Mouse (Mus musculus): ENCODE measurements around the gene Syt16.

The Syt16 gene

DNA sequence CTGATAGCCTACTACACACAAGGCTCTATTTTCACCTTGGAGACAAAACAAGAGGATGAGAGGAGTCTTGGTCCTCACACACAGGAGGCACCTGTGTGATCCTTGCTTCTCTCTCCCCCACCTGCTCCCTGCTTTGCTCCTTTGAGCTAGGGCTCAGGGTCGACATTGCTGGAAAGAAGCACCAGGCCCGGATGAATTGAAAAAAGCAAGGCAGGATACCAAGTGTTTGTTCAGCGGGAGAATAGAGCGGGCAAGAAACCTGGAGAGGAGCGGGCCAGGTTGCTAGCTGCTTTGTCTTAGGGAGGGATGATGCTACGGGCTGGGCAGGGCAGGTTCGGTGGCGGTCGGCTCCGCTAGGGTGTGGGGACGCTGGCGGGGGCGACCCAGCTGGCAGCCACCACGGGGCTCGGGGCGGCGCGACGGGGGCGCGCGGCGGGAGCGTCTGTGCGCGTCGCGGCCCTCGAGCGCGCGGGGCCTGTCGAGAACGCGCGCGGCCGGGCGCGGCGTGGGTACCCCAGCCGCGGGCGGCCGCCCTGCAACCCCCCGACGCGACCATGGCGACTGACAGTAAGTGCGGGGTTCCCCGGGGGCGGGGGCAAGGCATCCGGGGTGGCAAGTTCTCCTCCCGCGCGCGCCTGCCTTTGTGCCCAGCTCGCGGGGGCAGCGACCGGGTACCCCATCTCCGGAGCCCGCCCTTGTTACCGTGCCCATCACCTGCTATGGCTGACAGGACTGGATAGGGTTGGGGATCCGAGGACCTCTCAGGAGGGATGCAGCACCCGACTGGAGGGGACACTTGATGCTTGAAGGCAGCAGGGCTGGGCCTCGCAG lies at the start of gene Syt16:
Gene Syt16 (plus strand): TSS at position 365 of the 831 bp plus-strand sequence.
- no peak for DNase-seq (ENCODE audit: low spot score)

DNA sequence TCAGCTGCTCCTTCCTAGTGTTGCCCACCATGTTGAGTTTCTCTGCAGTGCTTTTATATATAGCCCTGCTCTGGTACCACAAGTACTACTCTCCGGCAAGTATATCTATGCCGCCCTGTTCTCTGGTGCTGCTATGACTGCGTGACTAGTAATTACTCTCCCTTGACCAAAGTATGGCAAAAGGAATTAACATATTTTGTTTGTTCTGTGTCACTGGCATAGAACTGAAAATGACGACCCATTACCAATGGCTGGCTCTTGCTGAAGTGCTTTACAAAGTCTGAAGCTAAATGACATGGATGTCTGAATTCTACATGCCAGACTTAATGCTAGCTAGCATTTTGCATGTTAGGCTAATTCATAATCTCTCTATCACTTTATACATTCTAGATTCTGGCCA lies 49.0 kb upstream of the Syt16 start:
- DNase-seq (ENCODE audit: low spot score) = no peak

DNA sequence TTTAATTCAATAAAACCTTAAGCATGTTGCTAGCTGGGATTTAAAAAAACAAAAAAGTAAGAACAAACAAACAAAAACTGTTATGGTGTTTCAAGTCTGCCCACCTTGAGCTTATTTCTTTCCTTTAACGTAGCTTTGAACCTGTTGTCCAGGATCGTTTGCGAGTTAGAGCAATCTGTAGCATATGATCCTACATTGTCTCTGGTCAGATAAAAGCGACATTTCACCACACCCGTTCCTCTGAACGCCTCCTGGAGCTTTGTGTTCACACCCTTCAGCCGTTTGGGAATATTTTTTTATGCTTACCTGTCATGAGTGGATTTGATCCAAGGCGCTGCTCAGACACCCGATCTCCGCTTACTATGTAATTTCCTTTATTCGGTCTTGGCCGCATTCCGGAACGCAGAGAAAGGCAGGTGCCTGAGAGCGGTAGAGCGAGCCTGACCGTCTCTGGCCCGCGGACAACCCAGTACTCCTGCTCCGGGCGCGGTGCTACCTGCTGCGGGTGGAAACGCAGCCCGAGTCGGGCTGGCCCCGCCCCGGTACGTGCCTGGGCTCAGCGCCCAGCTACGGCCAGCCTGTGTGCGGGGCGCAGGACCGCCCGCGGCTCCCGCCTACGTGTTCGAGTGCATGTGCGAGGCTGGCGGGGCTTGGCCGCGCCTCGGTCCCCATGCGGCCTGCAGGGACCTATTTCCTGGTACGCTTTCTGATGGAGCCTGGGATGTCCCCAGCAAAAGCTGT lies 48.0 kb upstream of the Syt16 start:
- DNase-seq (ENCODE audit: low spot score) = no peak

DNA sequence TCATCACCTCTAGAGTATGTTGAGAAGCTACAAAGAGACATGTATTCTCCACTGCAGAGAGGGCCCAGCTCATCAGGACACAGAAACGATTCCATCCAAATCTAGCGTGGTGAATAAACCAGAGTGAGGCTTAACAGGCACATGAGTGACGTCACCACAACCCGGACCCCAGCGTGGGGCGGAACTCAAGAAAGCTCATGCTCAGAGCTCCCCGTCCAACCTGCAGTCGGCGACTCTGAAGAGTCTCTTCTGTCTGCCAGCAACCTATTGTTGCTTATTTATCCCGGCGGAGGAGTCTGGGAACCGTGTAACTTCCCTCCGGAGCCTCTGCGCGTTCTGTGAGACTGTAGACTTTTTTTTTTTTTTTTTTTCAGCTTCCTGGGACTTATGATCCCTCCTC lies 44.6 kb upstream of the Syt16 start:
- peak; percentile 34 for DNase-seq (ENCODE audit: low spot score)

- DNase-seq (ENCODE audit: low spot score) = peak; percentile 45
These were observed 43.9 kb upstream of the Syt16 start for GRCm38 (mm10) chr12:73953420-73954186.

DNA sequence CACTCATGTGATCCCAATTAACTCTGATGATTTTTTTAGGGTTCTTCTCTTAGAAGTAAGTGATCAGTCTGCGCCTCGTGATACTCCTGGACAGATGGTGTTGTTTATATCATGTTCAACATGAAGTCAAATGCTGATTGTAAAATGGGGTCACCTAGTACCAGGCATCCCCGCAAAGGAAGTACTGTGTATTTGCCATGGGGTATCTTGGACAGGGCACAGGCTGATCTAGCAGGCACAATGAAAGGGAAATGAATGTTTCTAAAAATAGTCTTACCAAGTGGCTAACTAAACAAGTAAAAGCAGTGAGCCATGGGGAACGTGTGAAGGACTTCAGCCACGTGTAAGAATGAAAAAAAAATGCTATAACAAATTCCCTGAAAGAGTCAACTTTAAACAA lies 42.7 kb upstream of the Syt16 start:
- no peak for DNase-seq (ENCODE audit: low spot score)

DNA sequence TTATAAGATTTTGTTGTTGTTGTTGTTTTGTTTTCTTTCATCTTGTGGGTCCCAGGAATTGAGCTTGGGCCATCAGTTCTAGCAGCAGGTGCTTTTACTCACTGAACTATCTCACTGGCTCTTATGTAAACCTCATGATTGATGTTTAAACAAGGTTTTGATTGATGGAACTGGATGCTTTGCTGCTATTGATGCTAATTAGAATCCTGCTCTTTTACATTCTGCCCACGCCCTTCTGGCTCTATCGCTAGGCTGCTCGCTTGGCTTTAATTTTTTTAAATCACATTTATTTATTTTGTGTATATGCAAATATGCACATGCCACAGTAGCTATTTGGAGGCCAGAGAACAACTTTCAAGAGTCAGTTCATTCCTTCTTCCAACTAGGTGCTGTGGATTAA lies 39.8 kb upstream of the Syt16 start:
- no peak for DNase-seq (ENCODE audit: low spot score)

DNA sequence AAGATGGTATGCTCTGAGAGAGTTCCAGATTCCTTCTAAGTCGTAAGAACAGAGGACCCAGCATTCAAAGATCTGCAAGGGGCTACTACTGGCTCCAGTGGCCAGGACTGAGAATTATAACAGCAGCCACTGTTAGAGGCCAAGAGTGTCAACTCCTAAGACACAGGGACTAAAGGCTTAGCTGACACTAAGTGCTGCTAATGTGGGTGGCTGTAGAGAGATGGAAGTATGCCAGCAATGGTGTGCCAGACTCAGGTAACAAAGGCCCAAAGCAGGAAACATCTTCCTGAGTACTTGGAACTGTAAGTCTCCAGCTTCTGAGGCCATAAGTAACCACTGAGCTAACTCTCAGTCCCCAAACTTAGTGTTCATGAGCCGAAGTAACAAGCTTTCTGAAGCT lies 38.6 kb upstream of the Syt16 start:
- DNase-seq (ENCODE audit: low spot score) = no peak

- peak; percentile 97 for DNase-seq (ENCODE audit: low spot score)
These were observed 32.9 kb upstream of the Syt16 start, which contains the start of gene Snapc1 for GRCm38 (mm10) chr12:73964291-73965281. Gene Snapc1 (plus strand): TSS chr12:73964481.

DNA sequence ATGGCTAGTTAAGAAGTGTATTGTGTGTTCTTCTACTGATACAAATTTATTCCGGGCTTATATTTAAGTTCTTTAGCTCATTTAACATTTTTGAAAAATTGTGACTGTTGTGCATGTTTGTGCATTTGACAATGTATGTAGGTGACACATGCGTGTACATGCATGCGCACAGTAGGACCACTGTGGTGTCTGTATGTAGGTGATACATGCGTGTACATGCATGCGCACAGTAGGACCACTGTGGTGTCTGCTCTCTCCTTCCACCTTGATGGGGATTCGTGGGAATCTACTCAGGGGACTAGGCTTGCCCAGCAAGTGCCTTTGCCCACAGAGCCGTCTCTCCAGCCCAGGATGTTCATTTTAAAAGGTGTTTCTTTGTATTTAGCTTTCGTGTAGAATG lies 28.3 kb upstream of the Syt16 start:
- no peak for DNase-seq (ENCODE audit: low spot score)

DNA sequence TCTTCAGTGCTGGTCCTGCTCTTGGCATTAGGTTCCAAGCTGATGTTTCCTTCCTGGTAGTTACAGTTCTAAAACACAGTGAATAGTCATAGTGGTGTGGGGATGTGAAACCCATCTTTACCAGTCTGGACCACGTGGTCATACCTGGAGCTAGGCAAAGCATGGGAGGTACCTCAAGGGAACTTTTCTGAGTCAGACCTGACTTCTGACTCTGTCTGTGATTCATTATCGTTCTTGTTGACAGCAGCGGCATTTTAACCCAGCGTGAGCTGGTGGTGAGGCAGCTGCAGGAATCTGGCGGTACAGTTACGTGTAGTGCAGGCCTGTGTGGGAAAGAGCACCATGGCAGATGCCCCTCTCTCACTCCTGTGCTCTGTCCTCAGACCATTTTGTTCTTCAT lies 22.9 kb upstream of the Syt16 start:
- DNase-seq (ENCODE audit: low spot score) = no peak

- DNase-seq (ENCODE audit: low spot score) = no peak
These were observed 19.3 kb upstream of the Syt16 start for GRCm38 (mm10) chr12:73978144-73978543.

DNA sequence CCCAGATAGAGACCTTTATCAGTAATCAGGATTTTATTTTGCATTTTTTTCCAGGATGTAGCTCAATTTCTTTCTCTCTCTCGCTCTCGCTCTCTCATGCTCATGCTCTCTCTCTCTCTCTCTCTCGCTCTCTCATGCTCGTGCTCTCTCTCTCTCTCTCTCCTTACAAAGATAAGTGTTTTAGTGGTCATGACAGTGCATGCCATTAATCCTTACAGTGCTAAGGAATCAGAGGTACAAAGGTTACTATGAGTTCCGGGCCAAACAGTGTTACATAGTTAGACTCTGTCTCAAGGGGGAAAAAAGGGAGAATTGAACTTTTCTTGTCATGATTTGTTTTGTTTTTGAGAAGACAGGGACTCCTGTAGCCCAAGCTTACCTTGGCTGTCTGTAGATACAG lies 17.8 kb upstream of the Syt16 start:
- DNase-seq (ENCODE audit: low spot score) = no peak

GRCm38 (mm10) chr12:73982533-73982932 lies 14.9 kb upstream of the Syt16 start:
- no peak for DNase-seq (ENCODE audit: low spot score)

GRCm38 (mm10) chr12:73986299-73986698 lies 11.2 kb upstream of the Syt16 start:
- no peak for DNase-seq (ENCODE audit: low spot score)

GRCm38 (mm10) chr12:73988393-73989008 lies 9.0 kb upstream of the Syt16 start:
- DNase-seq (ENCODE audit: low spot score) = no peak

DNA sequence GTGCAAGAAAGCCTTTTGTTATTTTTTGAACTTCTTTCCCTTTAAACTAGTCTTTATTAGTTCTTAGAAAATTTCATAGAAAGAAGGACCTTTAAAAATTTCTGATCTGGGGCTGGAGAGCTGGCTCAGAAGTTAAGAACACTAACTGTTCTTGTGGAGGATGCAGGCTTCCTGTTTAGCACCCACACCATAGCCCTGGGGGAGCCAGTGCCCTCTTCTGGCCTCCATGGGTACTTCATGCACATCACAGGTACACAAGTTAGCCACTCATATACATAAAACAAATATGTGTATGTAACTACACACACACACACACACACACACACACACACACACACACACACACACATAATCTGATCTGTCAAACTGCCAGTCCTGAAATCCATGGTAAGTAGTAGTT lies 7.9 kb upstream of the Syt16 start:
- DNase-seq (ENCODE audit: low spot score) = peak; percentile 22

DNA sequence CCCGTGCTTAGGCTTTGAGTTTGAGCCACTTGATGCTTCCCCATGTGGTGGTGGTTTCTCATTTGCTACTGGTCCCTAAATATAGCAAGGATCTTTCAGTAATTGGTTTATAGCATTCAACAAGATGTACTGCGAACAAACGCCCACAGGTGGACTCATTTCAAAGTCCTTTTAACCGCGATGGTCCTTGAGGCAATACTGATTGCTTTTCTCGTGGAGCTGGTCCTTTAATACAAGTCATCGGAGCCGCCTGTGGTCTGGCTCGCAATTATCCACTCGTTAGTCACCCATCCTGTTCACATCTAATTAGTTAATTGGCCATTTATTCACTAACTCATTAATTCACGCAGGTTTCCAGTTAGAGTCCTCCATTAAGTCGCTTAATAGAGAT lies 560 bp upstream of the Syt16 start:
- no peak for DNase-seq (ENCODE audit: low spot score)

DNA sequence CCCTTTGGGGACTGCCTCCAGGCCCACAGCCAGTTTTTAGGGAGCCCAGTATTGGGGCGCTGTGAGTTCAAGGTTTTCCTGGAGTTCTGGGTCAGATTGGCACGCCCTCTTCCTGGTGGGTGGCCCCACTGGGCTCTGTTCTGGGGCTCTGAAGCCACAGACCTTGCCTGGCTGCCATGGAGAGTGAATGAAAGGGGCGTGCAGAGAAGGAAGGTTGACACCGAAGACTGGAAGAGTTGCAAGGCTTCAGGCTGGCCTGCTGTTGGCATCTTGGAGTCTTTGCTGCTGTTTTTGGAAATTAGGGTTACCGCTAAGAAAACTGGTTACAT lies 631 bp downstream of the Syt16 start:
- DNase-seq (ENCODE audit: low spot score) = no peak

DNA sequence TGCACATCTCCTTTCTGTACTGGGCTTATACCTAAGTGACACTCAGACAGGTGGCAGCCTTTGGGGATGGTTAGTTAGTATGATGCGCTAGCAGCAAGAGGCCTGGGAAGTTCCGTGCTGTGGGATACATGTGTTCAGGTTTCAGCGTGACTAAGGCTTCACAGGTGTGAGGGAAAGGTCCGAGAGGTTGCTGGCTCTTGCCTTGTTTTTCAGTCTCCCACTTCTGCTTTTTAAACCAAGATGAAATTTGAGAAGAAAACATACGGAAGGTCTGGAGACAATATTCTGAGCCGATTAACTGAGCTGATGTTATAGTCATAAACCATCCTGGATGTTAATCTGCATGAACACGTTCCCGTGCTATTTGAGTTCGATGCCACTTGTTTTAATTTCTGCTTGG lies 5.0 kb downstream of the Syt16 start:
- DNase-seq (ENCODE audit: low spot score) = no peak

DNA sequence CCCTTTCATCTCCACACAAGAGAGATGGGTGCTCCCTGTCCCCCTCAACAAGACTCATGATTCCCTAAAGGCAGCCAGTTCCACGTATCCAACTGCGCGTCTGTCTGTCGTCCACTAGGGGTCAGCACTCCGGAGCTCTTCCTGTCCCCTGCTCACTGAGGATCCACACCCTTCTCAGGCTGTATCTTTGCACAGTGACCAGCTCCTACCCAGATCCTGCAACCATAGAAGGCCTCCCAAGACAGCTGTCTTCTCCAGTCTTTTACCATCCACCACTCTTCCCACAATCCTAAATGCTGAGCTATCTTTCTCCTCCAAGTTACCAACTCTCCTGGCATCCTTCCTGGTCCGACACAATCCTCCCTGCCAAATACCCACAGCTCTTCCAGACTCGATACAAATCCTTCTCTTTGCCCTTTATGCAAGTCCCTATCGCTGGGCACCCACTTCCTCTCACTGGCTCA lies 12.0 kb downstream of the Syt16 start:
- DNase-seq (ENCODE audit: low spot score) = peak; percentile 11
